Mouse (Mus musculus) hematopoietic multipotent progenitor cell, adult 10-12 weeks (in vitro differentiated cells): ENCODE results near the gene Gpr149. TPM values are rescaled to one million over a fixed set of nuclear protein-coding genes. Genes with fewer than 3 reads are reported as not detected.

ENCODE experiments used
- polyA plus RNA-seq: library from polyadenylated mRNA; stranded (reverse); fragments of >175 nt; gene quantifications from 2 replicates; pipeline ENCODE4 v1.2.3, GENCODE M21; 2012; ENCODE audit warnings: low replicate concordance

The Gpr149 gene
- polyA plus RNA-seq: 0.09 TPM in 1 of 2 replicates, not detected in the other

DNA sequence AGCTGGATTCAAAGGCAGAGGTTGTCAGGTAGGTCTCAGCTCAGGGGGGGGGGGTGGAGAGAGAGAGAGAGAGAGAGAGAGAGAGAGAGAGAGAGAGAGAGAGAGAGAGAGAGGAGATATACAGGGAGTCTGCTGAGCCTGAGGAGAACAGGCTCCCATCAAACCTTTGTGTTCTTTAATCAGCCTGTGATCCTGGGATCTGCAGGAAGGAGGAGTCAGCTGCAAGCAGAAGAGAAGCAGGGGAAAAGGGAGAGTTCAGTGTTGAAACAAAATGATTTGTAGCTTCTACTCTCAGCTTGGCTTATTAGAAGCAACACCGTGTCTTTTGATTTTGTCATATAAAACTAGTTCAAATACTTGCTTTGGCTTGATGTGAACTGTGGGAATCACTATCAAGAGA is at the start of gene Gpr149:
TSS of gene Gpr149 (minus strand) at position 168 of the 400 bp plus-strand sequence.

DNA sequence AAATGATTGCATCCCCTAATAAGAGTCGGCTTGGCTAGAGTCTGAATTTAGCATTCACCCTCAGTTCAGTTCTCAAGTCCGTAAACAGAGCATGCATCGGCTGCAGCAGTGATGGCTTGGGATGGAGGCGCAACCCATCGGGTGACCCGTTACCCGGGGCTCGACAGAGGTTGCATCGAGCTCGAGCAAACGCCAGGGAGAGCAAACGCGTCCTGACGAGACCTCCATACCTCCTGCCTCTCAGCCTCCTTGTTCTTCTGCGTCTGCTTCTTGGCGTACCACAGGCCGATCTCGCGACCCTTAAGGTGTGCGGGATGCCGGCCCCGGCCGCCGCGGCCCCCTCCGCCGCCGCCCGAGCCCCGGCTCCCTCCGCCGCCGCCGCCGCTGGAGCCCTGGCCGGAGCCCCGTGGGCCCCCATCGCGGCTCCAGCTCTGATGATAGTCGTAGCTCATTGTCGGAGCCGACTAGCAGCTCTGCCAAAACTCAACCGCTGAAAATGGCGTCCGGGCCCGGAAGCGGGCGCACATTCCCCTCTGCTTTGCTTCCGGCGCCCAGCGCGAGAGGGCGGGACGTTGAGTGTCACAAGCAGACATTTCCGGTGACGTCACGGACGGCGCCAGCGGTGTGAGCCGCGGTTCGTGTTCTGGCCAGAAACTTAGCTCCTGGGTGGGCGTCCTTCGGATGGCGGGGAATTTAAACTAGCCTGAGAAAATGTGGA is 98.3 kb downstream of the Gpr149 start, which contains the start of gene Dhx36:
TSS of gene Dhx36 (minus strand) at position 517 of the 718 bp plus-strand sequence.

Other genes starting within 250 kb of the Gpr149 start
- gene Dhx36, start 98.1 kb downstream of the Gpr149 start, polyA plus RNA-seq: 3.3 and 3.5 TPM in 2 replicates